Mouse (Mus musculus) cerebellum, adult 2 months (tissue): ENCODE measurements at regions not wholly inside any gene's neighbourhood (a gene's known extent, or its start where the extent isn't known, plus 50 kb on each side); places are given as distances from the start of the nearest gene placed in this dataset.

ENCODE experiments used
- CTCF ChIP-seq: fragments of 200-500 bp; IDR thresholded peaks from 2 replicates; pipeline ENCODE4 v1.5.1; 2011; ENCODE audit warnings: low read depth, mild to moderate bottlenecking, control low read depth, low read length, moderate library complexity, borderline replicate concordance; ENCODE audit not compliant: insufficient read depth
- POLR2A ChIP-seq: fragments of 200-500 bp; IDR thresholded peaks from 2 replicates; pipeline ENCODE4 v1.6.1; 2011; ENCODE audit warnings: low read length, control low read depth, borderline replicate concordance; ENCODE audit not compliant: insufficient read depth

GRCm38 (mm10) chr4:64274291-64274960 lies 227.6 kb upstream of the Tnc start:
- no peak for TF ChIP-seq CTCF
- no peak for TF ChIP-seq POLR2A
